Mouse (Mus musculus): ENCODE results near the gene Htr1d.
A peak's percentile ranks its signal among the peaks of the same experiment; 100 is the strongest.

GRCm38 (mm10) chr4:136430609-136431375 lies 7.5 kb downstream of the Htr1d start:
- TF ChIP-seq ZC3H11A (IDR thresholded peaks at IDR 0.05; ENCODE audit: borderline replicate concordance, low read depth, low read length) (no peak), MAFK (IDR thresholded peaks at IDR 0.05; ENCODE audit: insufficient read depth, low read depth, low read length) (peak; percentile 49; the same call in 1 of the 2 replicates), ZNF384 (IDR thresholded peaks at IDR 0.05; ENCODE audit: low read depth, low read length) (no peak), HCFC1 (IDR thresholded peaks at IDR 0.05; ENCODE audit: borderline replicate concordance, insufficient read depth, low read length) (no peak)
